Mouse (Mus musculus) midbrain, embryonic 10.5 days (tissue): ENCODE measurements around the gene Proser3. TPM values are rescaled to one million over a fixed set of nuclear protein-coding genes. Genes with fewer than 3 reads are reported as not detected.

Source experiments
- DNase-seq: peaks from one replicate; pipeline ENCODE4 v3.0.0-alpha.2; 2017; ENCODE audit warnings: low spot score
- H3K27ac ChIP-seq: fragments of 300-500 bp; sonication (generic); replicated peaks from 2 replicates; pipeline ENCODE4 v1.5.1; 2016; ENCODE audit warnings: mild to moderate bottlenecking
- H3K27me3 ChIP-seq: fragments of 300-500 bp; sonication (generic); 2 replicates; pipeline ENCODE4 v1.6.1; 2016; ENCODE audit warnings: low read depth, mild to moderate bottlenecking; ENCODE audit not compliant: poor library complexity, severe bottlenecking
- H3K36me3 ChIP-seq: fragments of 300-500 bp; sonication (generic); 2 replicates; pipeline ENCODE4 v1.6.1; 2016; ENCODE audit warnings: mild to moderate bottlenecking, moderate library complexity
- H3K4me1 ChIP-seq: fragments of 300-500 bp; sonication (generic); 2 replicates; pipeline ENCODE4 v1.6.1; 2016
- H3K4me3 ChIP-seq: fragments of 300-500 bp; sonication (generic); 2 replicates; pipeline ENCODE4 v1.5.1; 2016; ENCODE audit warnings: mild to moderate bottlenecking, moderate library complexity
- H3K9me3 ChIP-seq: fragments of 300-500 bp; sonication (generic); replicated peaks from 2 replicates; pipeline ENCODE4 v1.6.1; 2016; ENCODE audit warnings: mild to moderate bottlenecking
- WGBS: fragments of 180-500 bp; shearing (Covaris S2); methylation state at CpG from one replicate; pipeline ENCODE4 v1.1.7; 2016; 5-methylcytosine and 5-hydroxymethylcytosine counted together
- polyA plus RNA-seq: library from polyadenylated mRNA; unstranded; fragments of >200 nt; fragmentation: Nextera tagmentation; extraction: Ambion mirVana; gene quantifications from 2 replicates; pipeline ENCODE4 v1.2.1, GENCODE M21; 2016

Gene Proser3
- polyA plus RNA-seq, 1 experiment from 2014 or later: 13.4 TPM

- H3K27ac ChIP-seq: no peak within 1 kb of the TSS
- DNase-seq: no peak
- H3K9me3 ChIP-seq: no peaks in the 10 kb centered on the region
- peak within 1 kb of the TSS; percentile 71; the same call in 1 of the 2 replicates for H3K4me3 ChIP-seq
- peaks cover 58% of the 10 kb centered on the region for H3K36me3 ChIP-seq
- WGBS: 94% methylated on average over 12 of the region's 12 CpGs
- peaks cover 16% of the 10 kb centered on the region for H3K4me1 ChIP-seq
- H3K27me3 ChIP-seq: no peaks in the 10 kb centered on the region
Measured at GRCm38 (mm10) chr7:30564970-30565571, 13.0 kb upstream of the Proser3 start, which contains the start of gene Igflr1. Gene Igflr1 (plus strand): TSS chr7:30565427.

- Histone ChIP-seq H3K9me3 (no peaks in the 10 kb centered on the region), H3K36me3 (peaks cover 46% of the 10 kb centered on the region), H3K4me3 (peak overlapping the region; percentile 71), H3K27me3 (no peaks in the 10 kb centered on the region), H3K4me1 (peaks cover 22% of the 10 kb centered on the region), H3K27ac (peak overlapping the region; percentile 93)
- 26% methylated on average over 6 of the region's 6 CpGs for WGBS
- DNase-seq: no peak
Measured at GRCm38 (mm10) chr7:30563906-30564280, 11.8 kb upstream of the Proser3 start.

DNA sequence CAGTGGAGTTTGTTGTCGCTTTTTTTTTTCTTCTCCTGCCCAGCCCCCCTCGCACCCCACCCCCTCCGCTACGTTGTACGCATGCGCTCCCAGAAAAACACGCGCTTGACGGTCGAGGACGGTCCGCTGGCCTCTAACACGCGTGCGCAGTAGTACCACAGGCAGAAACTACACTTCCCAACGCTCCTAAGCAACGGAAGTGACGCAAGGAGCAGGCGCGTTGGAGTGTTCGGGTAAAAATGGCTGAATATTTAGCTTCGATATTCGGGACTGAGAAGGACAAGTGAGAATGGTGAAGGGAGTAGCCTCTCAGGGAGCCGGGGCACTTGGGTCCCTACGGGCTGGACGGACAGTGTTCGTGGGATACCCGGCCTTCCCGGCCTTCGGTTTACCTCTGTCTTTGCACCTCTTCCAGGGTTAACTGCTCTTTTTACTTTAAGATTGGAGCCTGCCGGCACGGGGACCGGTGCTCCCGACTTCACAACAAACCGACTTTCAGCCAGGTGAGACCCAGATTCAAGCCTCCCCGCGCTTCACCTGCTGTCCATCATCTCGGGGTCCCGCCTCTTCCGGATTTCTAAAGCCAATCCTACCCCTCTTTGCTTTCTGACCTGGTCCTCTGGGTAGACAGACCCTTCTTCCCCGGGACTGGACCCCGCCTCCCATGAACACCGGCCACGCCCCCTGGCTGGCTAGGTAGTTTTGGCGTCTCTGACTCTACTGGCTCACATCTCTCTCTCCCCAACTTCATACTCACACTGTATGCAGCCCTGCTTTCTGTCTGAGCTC is 11.2 kb upstream of the Proser3 start, which contains the start of the genes U2af1l4, Gm49396 and Psenen:
Gene U2af1l4 (plus strand): TSS at position 185 of the 789 bp plus-strand sequence.
Gene Gm49396 (plus strand): TSS at position 228 of the 789 bp plus-strand sequence.
Gene Psenen (minus strand): TSS at position 511 of the 789 bp plus-strand sequence.
- H3K36me3 ChIP-seq: peaks cover 40% of the 10 kb centered on the region
- peak; percentile 97 for DNase-seq
- WGBS: under 1% methylated on average over 45 of the region's 45 CpGs

GRCm38 (mm10) chr7:30562526-30563116 is 10.5 kb upstream of the Proser3 start:
- 4% methylated on average over 27 of the region's 27 CpGs for WGBS

More for the DNA sequence above, 11.2 kb upstream of the Proser3 start, which contains the start of the genes U2af1l4, Gm49396 and Psenen:
- no peaks in the 10 kb centered on the region for H3K27me3 ChIP-seq
- H3K4me1 ChIP-seq: peaks cover 28% of the 10 kb centered on the region
- H3K27ac ChIP-seq: peak within 1 kb of the TSS; percentile 93
- H3K4me3 ChIP-seq: peak within 1 kb of the TSS; percentile 71
- no peaks in the 10 kb centered on the region for H3K9me3 ChIP-seq

DNA sequence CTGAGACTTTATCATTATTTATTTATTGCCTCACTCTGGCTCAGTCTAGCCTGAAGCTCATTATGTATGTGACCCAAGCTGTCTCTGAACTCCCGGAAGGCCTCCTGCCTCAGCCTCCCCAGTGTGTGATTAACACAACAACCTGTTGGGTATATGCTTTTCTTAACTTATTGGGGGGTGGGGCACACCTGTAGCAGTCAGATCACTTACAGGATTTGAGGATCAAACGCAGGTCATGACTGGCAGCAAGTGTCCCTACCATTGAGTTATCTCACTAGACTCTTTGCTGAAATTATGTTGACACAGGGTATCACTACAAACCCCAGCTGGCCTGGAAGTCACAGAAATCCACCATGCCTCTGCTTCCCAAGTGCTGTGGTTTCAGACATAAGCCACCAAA is 8.2 kb upstream of the Proser3 start:
- Histone ChIP-seq H3K27ac (no peak overlapping the region), H3K27me3 (no peaks in the 10 kb centered on the region), H3K36me3 (peaks cover 39% of the 10 kb centered on the region), H3K4me3 (peak overlapping the region; percentile 76; the same call in 1 of the 2 replicates), H3K4me1 (peaks cover 36% of the 10 kb centered on the region), H3K9me3 (no peaks in the 10 kb centered on the region)
- 74% methylated on average over 2 of the region's 2 CpGs for WGBS
- DNase-seq: no peak

More at GRCm38 (mm10) chr7:30562526-30563116, 10.5 kb upstream of the Proser3 start:
- peak overlapping the region; percentile 93 for H3K27ac ChIP-seq
- peaks cover 39% of the 10 kb centered on the region for H3K36me3 ChIP-seq
- H3K4me3 ChIP-seq: peak overlapping the region; percentile 71
- DNase-seq: peak; percentile 33
- H3K4me1 ChIP-seq: peaks cover 33% of the 10 kb centered on the region
- no peaks in the 10 kb centered on the region for H3K27me3 ChIP-seq
- H3K9me3 ChIP-seq: no peaks in the 10 kb centered on the region

GRCm38 (mm10) chr7:30559443-30559954 is 7.4 kb upstream of the Proser3 start, which contains the start of gene Lin37:
Gene Lin37 (minus strand): TSS chr7:30559838.
- H3K9me3 ChIP-seq: no peaks in the 10 kb centered on the region
- no peaks in the 10 kb centered on the region for H3K27me3 ChIP-seq
- peak within 1 kb of the TSS; percentile 76 for H3K4me3 ChIP-seq
- H3K4me1 ChIP-seq: peaks cover 36% of the 10 kb centered on the region
- peak; percentile 95 for DNase-seq
- 0% methylated on average over 20 of the region's 20 CpGs for WGBS
- peaks cover 39% of the 10 kb centered on the region for H3K36me3 ChIP-seq
- H3K27ac ChIP-seq: peak within 1 kb of the TSS; percentile 81

GRCm38 (mm10) chr7:30558656-30559442 is 6.8 kb upstream of the Proser3 start:
- peak overlapping the region; percentile 81 for H3K27ac ChIP-seq
- H3K4me1 ChIP-seq: peaks cover 33% of the 10 kb centered on the region
- no peaks in the 10 kb centered on the region for H3K9me3 ChIP-seq
- no peak for DNase-seq
- H3K27me3 ChIP-seq: no peaks in the 10 kb centered on the region
- peak overlapping the region; percentile 76 for H3K4me3 ChIP-seq
- H3K36me3 ChIP-seq: peaks cover 44% of the 10 kb centered on the region
- 20% methylated on average over 12 of the region's 12 CpGs for WGBS

- no peaks in the 10 kb centered on the region for H3K9me3 ChIP-seq
- H3K4me3 ChIP-seq: peak overlapping the region; percentile 76
- no peak for DNase-seq
- H3K36me3 ChIP-seq: peaks cover 44% of the 10 kb centered on the region
- H3K27me3 ChIP-seq: 0 out of 2 replicates have a peak, but pooled peaks cover 4% of the 10 kb centered on the region
- peaks cover 39% of the 10 kb centered on the region for H3K4me1 ChIP-seq
- no peak overlapping the region for H3K27ac ChIP-seq
- 92% methylated on average over 13 of the region's 13 CpGs for WGBS
Measured at GRCm38 (mm10) chr7:30557901-30558514, 5.9 kb upstream of the Proser3 start.

DNA sequence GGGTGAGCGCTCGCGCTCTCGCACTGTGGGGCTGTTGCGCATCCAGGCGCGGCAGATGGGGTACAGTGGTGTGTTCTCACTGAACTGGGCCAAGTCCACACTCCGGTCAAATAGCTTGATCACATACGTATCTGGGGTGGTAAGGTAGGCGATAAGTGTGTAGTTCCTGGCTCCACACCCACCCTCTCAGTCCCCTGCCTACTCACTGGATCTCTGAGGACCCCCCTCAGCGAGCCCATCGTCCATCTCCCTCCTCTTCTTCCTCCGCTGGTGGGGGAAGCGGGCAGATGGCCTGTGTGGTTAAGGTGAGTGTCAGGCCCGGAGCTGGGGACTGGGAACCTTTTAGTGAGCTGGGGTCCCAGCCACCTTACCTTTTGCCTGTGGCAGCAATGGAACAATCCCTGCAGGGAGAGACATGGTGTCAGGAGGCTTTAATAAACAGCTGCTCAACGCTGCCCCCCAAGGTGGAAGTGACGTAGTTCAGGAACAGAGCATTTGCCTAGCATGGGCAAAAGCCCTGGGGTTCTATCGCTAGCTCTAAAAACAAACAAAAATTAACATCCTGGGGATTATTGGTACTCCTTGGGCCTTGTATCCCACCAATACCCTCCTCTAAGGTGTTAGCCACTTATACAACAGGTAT is 4.9 kb upstream of the Proser3 start:
- no peak for DNase-seq
- H3K4me3 ChIP-seq: peak overlapping the region; percentile 26; the same call in 1 of the 2 replicates
- WGBS: 93% methylated on average over 18 of the region's 18 CpGs
- H3K27ac ChIP-seq: no peak overlapping the region
- 0 out of 2 replicates have a peak, but pooled peaks cover 4% of the 10 kb centered on the region for H3K27me3 ChIP-seq
- peaks cover 40% of the 10 kb centered on the region for H3K4me1 ChIP-seq
- H3K9me3 ChIP-seq: no peaks in the 10 kb centered on the region
- peaks cover 44% of the 10 kb centered on the region for H3K36me3 ChIP-seq

- H3K36me3 ChIP-seq: peaks cover 47% of the 10 kb centered on the region
- H3K4me1 ChIP-seq: peaks cover 37% of the 10 kb centered on the region
- peak overlapping the region; percentile 76 for H3K4me3 ChIP-seq
- H3K27me3 ChIP-seq: 0 out of 2 replicates have a peak, but pooled peaks cover 4% of the 10 kb centered on the region
- 84% methylated on average over 22 of the region's 22 CpGs for WGBS
- no peaks in the 10 kb centered on the region for H3K9me3 ChIP-seq
- H3K27ac ChIP-seq: peak overlapping the region; percentile 97
- DNase-seq: no peak
Measured at GRCm38 (mm10) chr7:30553810-30554584, 1.9 kb upstream of the Proser3 start.
